Mouse (Mus musculus): ENCODE results near the gene Wdr6. TPM values are rescaled to one million over a fixed set of nuclear protein-coding genes. Genes with fewer than 3 reads are reported as not detected.

The Wdr6 gene
- polyA plus RNA-seq (2017; shearing (Covaris generic)): 28.6 TPM

GRCm38 (mm10) chr9:108578545-108579343 lies at the start of gene Wdr6:
Wdr6 (minus strand) TSS chr9:108578739.

DNA sequence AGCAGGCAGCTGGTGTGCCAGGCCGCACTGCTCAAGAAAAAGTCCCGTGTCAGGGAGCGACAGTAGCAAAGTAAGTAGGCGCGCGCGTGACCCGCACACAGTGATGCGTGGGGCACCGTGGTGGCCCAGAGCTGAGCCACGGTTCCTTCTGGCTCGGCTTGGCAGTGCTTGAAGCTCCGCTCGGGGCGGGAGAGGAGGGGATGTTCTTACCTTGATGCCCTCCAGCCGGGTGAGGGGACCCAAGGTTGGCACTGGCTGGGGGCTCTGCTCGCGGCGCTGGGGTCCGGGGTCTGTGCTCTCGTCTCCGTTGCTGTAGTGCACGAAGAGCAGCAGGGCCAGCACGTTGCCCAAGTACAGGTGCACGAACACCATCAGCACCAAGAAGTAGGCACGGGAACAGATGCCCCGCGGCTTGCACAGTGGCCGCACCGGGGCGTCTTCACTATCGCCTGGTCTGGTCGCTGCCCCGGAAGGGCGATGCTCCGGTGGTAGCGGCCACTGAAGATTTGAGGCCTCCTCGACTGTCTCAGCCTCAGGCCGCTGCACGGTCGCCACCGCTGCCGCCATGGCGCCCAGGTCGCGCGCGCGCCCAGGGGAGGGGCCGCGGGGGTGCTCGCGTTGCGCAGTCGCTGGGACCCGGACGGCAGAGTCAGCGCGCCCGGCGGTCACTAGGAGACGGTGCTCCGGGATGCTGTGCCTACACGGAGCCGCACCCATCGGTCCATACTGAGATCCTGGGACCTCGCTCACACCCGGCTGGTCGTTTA lies 18.6 kb upstream of the Wdr6 start, which contains the start of gene P4htm:
TSS of gene P4htm (minus strand) at position 670 of the 767 bp plus-strand sequence.

DNA sequence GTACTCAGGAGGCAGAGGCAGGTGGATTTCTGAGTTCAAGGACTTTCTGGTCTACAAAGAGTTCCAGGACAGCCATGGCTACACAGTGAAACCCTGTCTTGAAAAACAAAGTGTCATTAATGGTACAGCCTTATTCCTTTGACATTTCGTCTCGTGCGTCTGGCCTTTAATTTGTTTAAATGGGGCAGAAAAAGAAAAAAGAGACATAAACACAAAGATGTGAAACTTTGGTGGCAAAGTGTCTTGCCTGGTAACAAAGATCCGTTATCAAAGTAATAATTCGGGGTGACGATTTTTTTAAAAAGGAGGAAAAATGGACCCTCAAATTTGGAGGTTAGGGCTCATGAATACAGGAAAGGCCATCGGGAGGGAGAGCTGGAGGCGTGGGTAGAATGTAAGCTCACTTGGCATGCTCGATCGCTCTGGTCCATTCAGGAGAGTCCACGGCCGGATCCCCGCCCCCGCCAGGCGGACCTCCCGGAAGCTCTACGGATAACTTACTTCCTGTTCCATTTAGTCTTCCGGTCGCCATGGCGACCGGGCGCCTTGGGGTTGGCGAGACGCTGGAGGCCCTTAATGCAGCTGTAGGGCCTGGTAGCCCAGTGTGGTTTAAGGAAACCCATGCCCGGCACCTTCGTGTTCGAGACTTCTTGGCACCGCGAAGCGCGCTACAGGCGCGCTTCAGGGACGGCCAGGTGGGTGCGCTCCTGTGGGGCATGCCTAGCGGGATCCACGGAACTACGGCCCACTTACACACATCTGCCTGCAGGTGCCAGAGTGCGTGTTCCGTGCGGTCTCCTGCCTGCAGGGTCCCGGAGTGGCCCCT lies 8.9 kb downstream of the Wdr6 start, which contains the start of gene Dalrd3:
TSS of gene Dalrd3 (plus strand) at position 506 of the 826 bp plus-strand sequence.

GRCm38 (mm10) chr9:108566815-108567776 lies 11.4 kb downstream of the Wdr6 start, which contains the start of gene Ndufaf3:
Ndufaf3 (minus strand) TSS chr9:108567434.

GRCm38 (mm10) chr9:108560227-108560841 lies 18.2 kb downstream of the Wdr6 start, which contains the start of gene Impdh2:
Impdh2 (plus strand) TSS chr9:108560286.

Other genes with a start within 250 kb of the Wdr6 start
- 260 TPM for gene Gpx1, start 239.8 kb downstream of the Wdr6 start, polyA plus RNA-seq (2017; shearing (Covaris generic))
- 94.4 TPM for gene Usp4, start 230.9 kb downstream of the Wdr6 start, polyA plus RNA-seq (2017; shearing (Covaris generic))
- 0.74 TPM for gene 1700102P08Rik, start 185.9 kb downstream of the Wdr6 start, polyA plus RNA-seq (2017; shearing (Covaris generic))
- not detected for gene Ccdc36, start 150.3 kb downstream of the Wdr6 start, polyA plus RNA-seq (2017; shearing (Covaris generic))
- not detected for gene BC048562, start 142.3 kb downstream of the Wdr6 start, polyA plus RNA-seq (2017; shearing (Covaris generic))
- gene Ccdc71, start 118.2 kb downstream of the Wdr6 start, polyA plus RNA-seq (2017; shearing (Covaris generic)): 27.6 TPM
- 7.3 TPM for gene Klhdc8b, start 117.2 kb downstream of the Wdr6 start, polyA plus RNA-seq (2017; shearing (Covaris generic))
- not detected for gene Lamb2, start 99.0 kb downstream of the Wdr6 start, polyA plus RNA-seq (2017; shearing (Covaris generic))
- 158 TPM for gene Usp19, start 88.1 kb downstream of the Wdr6 start, polyA plus RNA-seq (2017; shearing (Covaris generic))
- 74.5 TPM for gene Qars, start 71.0 kb downstream of the Wdr6 start, polyA plus RNA-seq (2017; shearing (Covaris generic))
- 172 TPM for gene Qrich1, start 61.9 kb downstream of the Wdr6 start, polyA plus RNA-seq (2017; shearing (Covaris generic))
- 178 TPM for gene Impdh2, start 18.5 kb downstream of the Wdr6 start, polyA plus RNA-seq (2017; shearing (Covaris generic))
- gene Ndufaf3, start 11.3 kb downstream of the Wdr6 start, polyA plus RNA-seq (2017; shearing (Covaris generic)): 37.5 TPM
- 72.4 TPM for gene Dalrd3, start 8.9 kb downstream of the Wdr6 start, polyA plus RNA-seq (2017; shearing (Covaris generic))
- gene P4htm, start 18.9 kb upstream of the Wdr6 start, polyA plus RNA-seq (2017; shearing (Covaris generic)): 11.5 TPM
- gene Arih2, start 70.6 kb upstream of the Wdr6 start, polyA plus RNA-seq (2017; shearing (Covaris generic)): 179 TPM
- gene Slc25a20, start 83.3 kb upstream of the Wdr6 start, polyA plus RNA-seq (2017; shearing (Covaris generic)): 20.0 TPM
- 29.3 TPM for gene Prkar2a, start 110.6 kb upstream of the Wdr6 start, polyA plus RNA-seq (2017; shearing (Covaris generic))
- 29.7 TPM for gene Ip6k2, start 205.1 kb upstream of the Wdr6 start, polyA plus RNA-seq (2017; shearing (Covaris generic))
- 7.1 TPM for gene Nckipsd, start 229.6 kb upstream of the Wdr6 start, polyA plus RNA-seq (2017; shearing (Covaris generic))
- 0.04 TPM for gene Celsr3, start 247.6 kb upstream of the Wdr6 start, polyA plus RNA-seq (2017; shearing (Covaris generic))

All from effector memory CD4-positive, alpha-beta T cell, adult 5 months (primary cell).